Comparison of ENCODE assay signal across 8 mouse cellular contexts in the genomic region with DNA sequence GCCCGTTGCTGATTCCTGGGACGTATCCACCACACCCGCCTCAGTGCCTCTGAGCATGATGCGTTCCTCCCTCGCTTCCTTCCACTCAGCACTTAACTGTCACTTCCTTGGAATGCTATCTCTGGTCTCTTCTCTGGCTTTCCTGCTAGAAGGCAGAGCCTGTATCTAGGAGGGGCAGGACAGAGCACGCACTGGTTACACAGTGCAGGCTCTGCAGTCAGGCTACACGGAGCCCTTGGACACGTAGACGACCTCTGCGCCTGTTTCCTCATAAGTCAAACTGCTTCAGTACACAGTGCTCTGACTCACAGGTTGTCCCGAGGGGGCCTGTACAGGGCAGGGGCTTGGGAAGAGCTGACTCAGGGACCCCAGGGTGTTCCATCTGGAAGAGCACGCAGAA. TPM values are rescaled to one million over a fixed set of nuclear protein-coding genes. Genes with fewer than 3 reads are reported as not detected.
DNase-seq lines count a peak whose midpoint lies in the region; ATAC-seq and TF ChIP-seq lines count a peak whose summit lies in the region.

No protein-coding gene starts in this region.

- H3K4me3 ChIP-seq in kidney, embryonic 16.5 days (ENCODE audit: low read length), result no peak overlapping the region
- H3K4me3 ChIP-seq in liver, embryonic 14.5 days (ENCODE audit: insufficient read depth in 1 of 2, low read depth in 2 of 2, low read length in 2 of 2), result no peak overlapping the region
- H3K4me3 ChIP-seq in stomach, embryonic 16.5 days (replicated peaks; ENCODE audit: low read length), result no peak overlapping the region

- H3K9me3 ChIP-seq in kidney, embryonic 16.5 days (ENCODE audit: low read length), result no peaks in the 10 kb centered on the region
- H3K9me3 ChIP-seq in liver, embryonic 14.5 days (ENCODE audit: control insufficient read depth, low read length), result no peaks in the 10 kb centered on the region
- H3K9me3 ChIP-seq in stomach, embryonic 16.5 days (replicated peaks; ENCODE audit: control insufficient read depth, low read length), result no peaks in the 10 kb centered on the region

- H3K27me3 ChIP-seq in kidney, embryonic 16.5 days (ENCODE audit: insufficient read depth, low read length), result no peaks in the 10 kb centered on the region
- no peaks in the 10 kb centered on the region for H3K27me3 ChIP-seq in liver, embryonic 14.5 days (ENCODE audit: control insufficient read depth, insufficient read depth, low read length)
- H3K27me3 ChIP-seq in stomach, embryonic 16.5 days (ENCODE audit: control insufficient read depth, insufficient read depth, low read length), result no peaks in the 10 kb centered on the region

- H3K9ac ChIP-seq in kidney, embryonic 16.5 days (replicated peaks; ENCODE audit: low read length), result 0 out of 2 replicates have a peak overlapping the region, but pooled peaks have one; percentile 39
- H3K9ac ChIP-seq in liver, embryonic 14.5 days (replicated peaks), result no peak overlapping the region
- peak overlapping the region; percentile 23; the same call in 1 of the 2 replicates for H3K9ac ChIP-seq in stomach, embryonic 16.5 days (ENCODE audit: low read length)

- TF ChIP-seq EP300 in liver, embryonic 14.5 days (IDR thresholded peaks at IDR 0.05; ENCODE audit: low read depth), result no peak

- no peak overlapping the region for H3K4me2 ChIP-seq in kidney, embryonic 16.5 days (replicated peaks; ENCODE audit: low read depth, low read length)
- H3K4me2 ChIP-seq in liver, embryonic 14.5 days (ENCODE audit: low read depth), result no peak overlapping the region
- H3K4me2 ChIP-seq in stomach, embryonic 16.5 days (ENCODE audit: low read depth, low read length), result peak overlapping the region; percentile 9; the same call in 1 of the 2 replicates

- peak overlapping the region; percentile 7; the same call in 1 of the 2 replicates for H3K27ac ChIP-seq in kidney, embryonic 16.5 days (ENCODE audit: low read length)
- H3K27ac ChIP-seq in liver, embryonic 14.5 days, result no peak overlapping the region
- peak overlapping the region; percentile 75 for H3K27ac ChIP-seq in stomach, embryonic 16.5 days (ENCODE audit: low read length)

- no peaks in the 10 kb centered on the region; the same call in 1 of the 2 replicates for H3K36me3 ChIP-seq in kidney, embryonic 16.5 days (ENCODE audit: insufficient read depth, low read length)
- H3K36me3 ChIP-seq in liver, embryonic 14.5 days (replicated peaks; ENCODE audit: control insufficient read depth, insufficient read depth, low read depth), result no peaks in the 10 kb centered on the region
- H3K36me3 ChIP-seq in stomach, embryonic 16.5 days (ENCODE audit: control insufficient read depth, insufficient read depth, low read length), result no peaks in the 10 kb centered on the region

- peaks cover 30% of the 10 kb centered on the region for H3K4me1 ChIP-seq in kidney, embryonic 16.5 days (ENCODE audit: insufficient read depth, low read length)
- H3K4me1 ChIP-seq in liver, embryonic 14.5 days (replicated peaks; ENCODE audit: control insufficient read depth in 2 of 2, insufficient read depth in 2 of 2, low read length in 1 of 2), result peaks cover 4 to 15% of the 10 kb centered on the region in 2 experiments
- peaks cover 45% of the 10 kb centered on the region for H3K4me1 ChIP-seq in stomach, embryonic 16.5 days (ENCODE audit: control insufficient read depth, insufficient read depth, low read length)

- no peak for TF ChIP-seq CTCF in liver, embryonic 14.5 days (IDR thresholded peaks at IDR 0.05; ENCODE audit: low read depth)

- DNase-seq in adrenal gland, postnatal 14 days, result peak; percentile 31
- DNase-seq in adrenal gland, postnatal 4 days (ENCODE audit: low spot score in 2 of 2), result no peak
- no peak for DNase-seq in kidney, postnatal 4 days
- DNase-seq in liver, embryonic 14.5 days (ENCODE audit: low read depth in 3 of 3, low spot score in 3 of 3), result no peak
- DNase-seq in retina, postnatal 1 day, result no peak

- WGBS in kidney, embryonic 16.5 days, result 50% methylated on average over 12 of the region's 12 CpGs
- WGBS in liver, embryonic 14.5 days (ENCODE audit: insufficient replicate concordance), result 73% methylated on average over 12 of the region's 12 CpGs
- 40% methylated on average over 12 of the region's 12 CpGs for WGBS in stomach, embryonic 16.5 days

- peak; percentile 21 for ATAC-seq in kidney, embryonic 16.5 days (ENCODE audit: low FRiP score, low TSS enrichment)
- peak; percentile 26 for ATAC-seq in liver, embryonic 14.5 days (ENCODE audit: insufficient read depth)
- ATAC-seq in stomach, embryonic 16.5 days (ENCODE audit: insufficient read depth, low FRiP score), result peak; percentile 59
- ATAC-seq in erythroid progenitor cell, adult 5-6 weeks (replicated peaks; ENCODE audit: low FRiP score, poor library complexity, severe bottlenecking), result no peak

RNA-seq across cellular contexts. Expression of a gene that starts 8.2 kb away (rescaled TPM):
- 17.9 and 23.7 TPM in 2 replicates for total RNA-seq in adrenal gland, postnatal 14 days (2021)
- total RNA-seq in adrenal gland, postnatal 4 days (2021), result 10 to 100 TPM; 31.1 to 32.3 TPM
- 4.9 and 5.2 TPM in 2 replicates for polyA plus RNA-seq in kidney, embryonic 16.5 days (2015; fragmentation: Nextera tagmentation; extraction: Ambion mirVana)
- 1.9 and 2.2 TPM in 2 replicates for polyA plus RNA-seq in liver, embryonic 14.5 days (2012; rRNA removed)
- 0.89 and 0.92 TPM in 2 replicates for polyA plus RNA-seq in liver, embryonic 14.5 days (2014; fragmentation: Nextera tagmentation; extraction: Ambion mirVana)
- polyA plus RNA-seq in stomach, embryonic 16.5 days (2015; fragmentation: Nextera tagmentation; extraction: Ambion mirVana), result 3.7 and 4.1 TPM in 2 replicates
- total RNA-seq in erythroid progenitor cell, adult 5-6 weeks (2015; ENCODE audit: low replicate concordance), result 0.42 and 1.8 TPM in 2 replicates
- 0.64 and 0.76 TPM in 2 replicates for total RNA-seq in erythroid progenitor cell, adult 5-6 weeks (2017; ENCODE audit: low replicate concordance)

RNA-seq across cellular contexts. Expression of a gene that starts 40.9 kb away (rescaled TPM):
- 277 and 309 TPM in 2 replicates for total RNA-seq in adrenal gland, postnatal 14 days (2021)
- 100 to 1,000 TPM; 336 to 353 TPM for total RNA-seq in adrenal gland, postnatal 4 days (2021)
- 492 and 502 TPM in 2 replicates for polyA plus RNA-seq in kidney, embryonic 16.5 days (2015; fragmentation: Nextera tagmentation; extraction: Ambion mirVana)
- polyA plus RNA-seq in liver, embryonic 14.5 days (2012; rRNA removed), result 91.2 and 110 TPM in 2 replicates
- polyA plus RNA-seq in liver, embryonic 14.5 days (2014; fragmentation: Nextera tagmentation; extraction: Ambion mirVana), result 148 and 167 TPM in 2 replicates
- 378 and 395 TPM in 2 replicates for polyA plus RNA-seq in stomach, embryonic 16.5 days (2015; fragmentation: Nextera tagmentation; extraction: Ambion mirVana)
- total RNA-seq in erythroid progenitor cell, adult 5-6 weeks (2015; ENCODE audit: low replicate concordance), result 105 and 157 TPM in 2 replicates
- 150 and 178 TPM in 2 replicates for total RNA-seq in erythroid progenitor cell, adult 5-6 weeks (2017; ENCODE audit: low replicate concordance)
